Mouse (Mus musculus): Measurements from ENCODE around the gene Kcnd3. TPM values are rescaled to one million over a fixed set of nuclear protein-coding genes. Genes with fewer than 3 reads are reported as not detected.
A peak's percentile ranks its signal among the peaks of the same experiment; 100 is the strongest.

Kcnd3 gene
- total and polyA plus RNA-seq, 2 experiments from 2014 or later, result 7.5 to 48.9 TPM

GRCm38 (mm10) chr3:105571944-105572343 is 119.8 kb downstream of the Kcnd3 start:
- Histone ChIP-seq H3K9me3 (ENCODE audit: low read length) (no peaks in the 10 kb centered on the region), H3K36me3 (ENCODE audit: insufficient read depth) (no peaks in the 10 kb centered on the region), H3K9ac (no peak overlapping the region), H3K4me2 (ENCODE audit: low read depth) (no peak overlapping the region), H3K4me3 (ENCODE audit: low read depth, low read length) (no peak overlapping the region), H3K27ac (ENCODE audit: low read depth, low read length) (no peak overlapping the region), H3K27me3 (ENCODE audit: insufficient read depth, low read length) (no peaks in the 10 kb centered on the region), H3K4me1 (ENCODE audit: insufficient read depth) (peaks cover 24% of the 10 kb centered on the region)
- DNase-seq (no peak), ATAC-seq (peak; percentile 26; the same call in 1 of the 2 replicates)
- 86% methylated on average over 1 of the region's 1 CpGs for WGBS
- TF ChIP-seq CTCF (IDR thresholded peaks at IDR 0.05; ENCODE audit: low read depth), result no peak

- no peak overlapping the region for H3K9ac ChIP-seq
- no peak for TF ChIP-seq CTCF (IDR thresholded peaks at IDR 0.05; ENCODE audit: low read depth)
- H3K4me2 ChIP-seq (ENCODE audit: low read depth), result no peak overlapping the region
- DNase-seq (no peak), ATAC-seq (no peak)
- H3K4me1 ChIP-seq (ENCODE audit: insufficient read depth), result peaks cover 13% of the 10 kb centered on the region
- 86% methylated on average over 2 of the region's 2 CpGs for WGBS
- H3K9me3 ChIP-seq (ENCODE audit: low read length), result no peaks in the 10 kb centered on the region
- H3K27ac ChIP-seq (ENCODE audit: low read depth, low read length), result no peak overlapping the region
- no peaks in the 10 kb centered on the region for H3K27me3 ChIP-seq (ENCODE audit: insufficient read depth, low read length)
- H3K36me3 ChIP-seq (ENCODE audit: insufficient read depth), result no peaks in the 10 kb centered on the region
- H3K4me3 ChIP-seq (ENCODE audit: low read depth, low read length), result no peak overlapping the region
Measured at GRCm38 (mm10) chr3:105573156-105573555, 121.0 kb downstream of the Kcnd3 start.

GRCm38 (mm10) chr3:105578320-105578719 is 126.2 kb downstream of the Kcnd3 start:
- no peak overlapping the region for H3K4me2 ChIP-seq (ENCODE audit: low read depth)
- WGBS, result 92% methylated on average over 3 of the region's 3 CpGs
- no peaks in the 10 kb centered on the region for H3K9me3 ChIP-seq (ENCODE audit: low read length)
- DNase-seq (no peak), ATAC-seq (no peak)
- no peaks in the 10 kb centered on the region for H3K4me1 ChIP-seq (ENCODE audit: insufficient read depth)
- H3K27me3 ChIP-seq (ENCODE audit: insufficient read depth, low read length), result no peaks in the 10 kb centered on the region
- TF ChIP-seq CTCF (IDR thresholded peaks at IDR 0.05; ENCODE audit: low read depth), result no peak
- H3K27ac ChIP-seq (ENCODE audit: low read depth, low read length), result no peak overlapping the region
- H3K9ac ChIP-seq, result no peak overlapping the region
- H3K36me3 ChIP-seq (ENCODE audit: insufficient read depth), result no peaks in the 10 kb centered on the region
- H3K4me3 ChIP-seq (ENCODE audit: low read depth, low read length), result no peak overlapping the region

GRCm38 (mm10) chr3:105581119-105581518 is 129.0 kb downstream of the Kcnd3 start:
- H3K9me3 ChIP-seq (ENCODE audit: low read length), result no peaks in the 10 kb centered on the region
- 74% methylated on average over 6 of the region's 6 CpGs for WGBS
- H3K36me3 ChIP-seq (ENCODE audit: insufficient read depth), result no peaks in the 10 kb centered on the region
- H3K4me3 ChIP-seq (ENCODE audit: low read depth, low read length), result no peak overlapping the region
- TF ChIP-seq CTCF (IDR thresholded peaks at IDR 0.05; ENCODE audit: low read depth), result no peak
- DNase-seq, result no peak
- no peak for ATAC-seq
- no peak overlapping the region for H3K9ac ChIP-seq
- no peaks in the 10 kb centered on the region for H3K27me3 ChIP-seq (ENCODE audit: insufficient read depth, low read length)
- 0 out of 2 replicates have a peak, but pooled peaks cover 5% of the 10 kb centered on the region for H3K4me1 ChIP-seq (ENCODE audit: insufficient read depth)
- H3K4me2 ChIP-seq (ENCODE audit: low read depth), result no peak overlapping the region
- H3K27ac ChIP-seq (ENCODE audit: low read depth, low read length), result no peak overlapping the region

DNA sequence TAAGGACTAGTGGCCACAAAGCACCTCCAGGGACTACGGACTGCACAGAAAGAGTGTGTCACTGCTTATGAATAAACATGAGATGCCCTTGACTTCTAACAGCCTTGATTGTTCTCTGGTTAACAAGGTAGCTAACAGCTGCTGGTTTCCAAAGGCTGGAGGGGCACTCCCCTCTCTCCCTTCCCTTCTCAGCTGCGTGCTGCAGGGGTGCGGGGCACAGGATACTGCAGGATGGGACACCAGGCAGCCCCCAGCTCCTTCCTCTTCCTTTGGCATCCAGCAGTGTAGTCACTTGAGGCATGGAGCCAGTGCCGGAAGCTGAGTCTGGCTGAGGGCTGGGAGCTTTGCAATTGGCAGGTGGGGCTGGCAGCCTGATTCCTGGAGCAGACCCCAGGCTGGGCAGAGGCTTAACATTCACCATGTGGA is 133.6 kb downstream of the Kcnd3 start:
- ATAC-seq, result peak; percentile 89
- 0 out of 2 replicates have a peak, but pooled peaks cover 11% of the 10 kb centered on the region for H3K4me1 ChIP-seq (ENCODE audit: insufficient read depth)
- 1% methylated on average over 4 of the region's 4 CpGs for WGBS
- no peak overlapping the region for H3K9ac ChIP-seq
- peak overlapping the region; percentile 15; the same call in 1 of the 2 replicates for H3K27ac ChIP-seq (ENCODE audit: low read depth, low read length)
- no peaks in the 10 kb centered on the region for H3K36me3 ChIP-seq (ENCODE audit: insufficient read depth)
- no peak for TF ChIP-seq CTCF (IDR thresholded peaks at IDR 0.05; ENCODE audit: low read depth)
- no peak overlapping the region for H3K4me3 ChIP-seq (ENCODE audit: low read depth, low read length)
- peak; percentile 74 for DNase-seq
- no peaks in the 10 kb centered on the region for H3K9me3 ChIP-seq (ENCODE audit: low read length)
- no peaks in the 10 kb centered on the region for H3K27me3 ChIP-seq (ENCODE audit: insufficient read depth, low read length)
- no peak overlapping the region for H3K4me2 ChIP-seq (ENCODE audit: low read depth)

GRCm38 (mm10) chr3:105590056-105590672 is 138.0 kb downstream of the Kcnd3 start:
- H3K36me3 ChIP-seq (ENCODE audit: insufficient read depth), result no peaks in the 10 kb centered on the region
- 0 out of 2 replicates have a peak, but pooled peaks cover 11% of the 10 kb centered on the region for H3K4me1 ChIP-seq (ENCODE audit: insufficient read depth)
- H3K4me2 ChIP-seq (ENCODE audit: low read depth), result no peak overlapping the region
- no peak for DNase-seq
- no peaks in the 10 kb centered on the region for H3K9me3 ChIP-seq (ENCODE audit: low read length)
- WGBS, result 41% methylated on average over 15 of the region's 15 CpGs
- H3K4me3 ChIP-seq (ENCODE audit: low read depth, low read length), result no peak overlapping the region
- no peak overlapping the region for H3K9ac ChIP-seq
- no peak for TF ChIP-seq CTCF (IDR thresholded peaks at IDR 0.05; ENCODE audit: low read depth)
- H3K27ac ChIP-seq (ENCODE audit: low read depth, low read length), result 0 out of 2 replicates have a peak overlapping the region, but pooled peaks have one; percentile 17
- H3K27me3 ChIP-seq (ENCODE audit: insufficient read depth, low read length), result no peaks in the 10 kb centered on the region
- peak; percentile 34; the same call in 1 of the 2 replicates for ATAC-seq

DNA sequence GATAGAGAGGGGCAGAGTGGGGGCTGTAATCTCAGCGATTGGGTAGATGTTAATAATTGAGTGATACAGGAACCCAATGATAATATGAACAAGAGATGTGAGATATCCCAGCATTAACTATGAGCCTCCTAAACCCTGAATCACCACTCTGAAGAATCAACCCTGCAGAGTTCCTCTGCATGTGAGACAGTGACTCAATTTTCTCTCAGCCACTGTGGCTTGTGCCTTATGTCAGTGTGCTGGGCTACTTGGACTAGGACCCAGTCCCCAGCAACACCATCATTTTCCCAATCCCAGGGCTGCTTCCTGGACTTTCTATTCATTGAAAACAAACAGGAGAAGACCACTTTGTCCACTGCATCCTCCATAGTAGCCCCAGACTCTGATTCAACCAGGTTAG is 139.6 kb downstream of the Kcnd3 start:
- no peak overlapping the region for H3K4me3 ChIP-seq (ENCODE audit: low read depth, low read length)
- TF ChIP-seq CTCF (IDR thresholded peaks at IDR 0.05; ENCODE audit: low read depth), result no peak
- no peak overlapping the region for H3K4me2 ChIP-seq (ENCODE audit: low read depth)
- no peaks in the 10 kb centered on the region for H3K36me3 ChIP-seq (ENCODE audit: insufficient read depth)
- no peaks in the 10 kb centered on the region for H3K27me3 ChIP-seq (ENCODE audit: insufficient read depth, low read length)
- H3K9ac ChIP-seq, result no peak overlapping the region
- no peaks in the 10 kb centered on the region for H3K9me3 ChIP-seq (ENCODE audit: low read length)
- 0 out of 2 replicates have a peak, but pooled peaks cover 6% of the 10 kb centered on the region for H3K4me1 ChIP-seq (ENCODE audit: insufficient read depth)
- 97% methylated on average over 1 of the region's 1 CpGs for WGBS
- ATAC-seq (no peak), DNase-seq (no peak)
- H3K27ac ChIP-seq (ENCODE audit: low read depth, low read length), result no peak overlapping the region
